Mouse (Mus musculus) cerebellum, adult 2 months (tissue): ENCODE measurements at regions not wholly inside any gene's neighbourhood (a gene's known extent, or its start where the extent isn't known, plus 50 kb on each side); places are given as distances from the start of the nearest gene placed in this dataset.

Experiments
- CTCF ChIP-seq: fragments of 200-500 bp; IDR thresholded peaks from 2 replicates; pipeline ENCODE4 v1.5.1; 2011; ENCODE audit warnings: low read depth, mild to moderate bottlenecking, control low read depth, low read length, moderate library complexity, borderline replicate concordance; ENCODE audit not compliant: insufficient read depth
- POLR2A ChIP-seq: fragments of 200-500 bp; IDR thresholded peaks from 2 replicates; pipeline ENCODE4 v1.6.1; 2011; ENCODE audit warnings: low read length, control low read depth, borderline replicate concordance; ENCODE audit not compliant: insufficient read depth

DNA sequence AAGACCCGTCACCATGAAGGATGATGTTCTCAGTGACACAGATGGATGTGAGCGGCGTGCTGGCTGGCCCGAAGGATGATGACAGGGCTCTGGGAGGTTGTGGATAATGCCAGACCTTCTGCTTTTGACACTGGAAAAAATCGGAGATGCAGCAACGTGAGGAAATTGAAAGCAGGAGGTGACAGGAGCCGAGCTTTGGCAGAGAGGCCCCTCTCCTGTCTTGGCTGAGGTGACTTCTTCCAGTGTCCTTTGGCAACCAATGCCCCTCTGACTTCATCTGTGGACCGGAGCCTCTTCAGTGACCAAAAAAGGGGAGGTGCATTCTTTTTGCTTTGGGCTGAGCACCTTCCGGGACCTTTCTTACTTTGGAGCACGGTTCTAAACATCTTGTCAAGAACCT, 264.3 kb downstream of the Med13l start:
- TF ChIP-seq POLR2A (no peak), CTCF (no peak)
